Mouse (Mus musculus): ENCODE data around the gene Umodl1. TPM values are rescaled to one million over a fixed set of nuclear protein-coding genes. Genes with fewer than 3 reads are reported as not detected.

Gene Umodl1
- polyA plus RNA-seq, 1 experiment: 0.01 TPM

- Histone ChIP-seq H3K27me3 (ENCODE audit: control insufficient read depth) (no peaks in the 10 kb centered on the region), H3K9me3 (ENCODE audit: control insufficient read depth, low read length) (peaks cover 9% of the 10 kb centered on the region), H3K4me1 (ENCODE audit: control insufficient read depth) (peaks cover 35% of the 10 kb centered on the region), H3K36me3 (ENCODE audit: control insufficient read depth) (peaks cover 6% of the 10 kb centered on the region), H3K4me3 (replicated peaks) (no peak overlapping the region)
- no peak for TF ChIP-seq GATA1 (IDR thresholded peaks at IDR 0.05; ENCODE audit: low read length)
- no peak for TF ChIP-seq TAL1 (IDR thresholded peaks at IDR 0.05; ENCODE audit: low read length)
Measured at GRCm38 (mm10) chr17:31028821-31029370, 74.5 kb downstream of the Umodl1 start.

- Histone ChIP-seq H3K9me3 (ENCODE audit: control insufficient read depth, low read length) (peaks cover 9% of the 10 kb centered on the region), H3K27me3 (ENCODE audit: control insufficient read depth) (no peaks in the 10 kb centered on the region), H3K36me3 (ENCODE audit: control insufficient read depth) (peaks cover 6% of the 10 kb centered on the region), H3K4me1 (ENCODE audit: control insufficient read depth) (peaks cover 35% of the 10 kb centered on the region), H3K4me3 (replicated peaks) (no peak overlapping the region)
- TF ChIP-seq GATA1 (IDR thresholded peaks at IDR 0.05; ENCODE audit: low read length): no peak
- no peak for TF ChIP-seq TAL1 (IDR thresholded peaks at IDR 0.05; ENCODE audit: low read length)
Measured at GRCm38 (mm10) chr17:31029407-31029806, 75.0 kb downstream of the Umodl1 start.

GRCm38 (mm10) chr17:31032341-31032740, 77.9 kb downstream of the Umodl1 start:
- Histone ChIP-seq H3K4me1 (ENCODE audit: control insufficient read depth) (peaks cover 49% of the 10 kb centered on the region), H3K4me3 (replicated peaks) (no peak overlapping the region), H3K9me3 (ENCODE audit: control insufficient read depth, low read length) (peaks cover 9% of the 10 kb centered on the region), H3K27me3 (ENCODE audit: control insufficient read depth) (no peaks in the 10 kb centered on the region), H3K36me3 (ENCODE audit: control insufficient read depth) (peaks cover 6% of the 10 kb centered on the region)
- TF ChIP-seq TAL1 (IDR thresholded peaks at IDR 0.05; ENCODE audit: low read length) (no peak), GATA1 (IDR thresholded peaks at IDR 0.05; ENCODE audit: low read length) (no peak)

GRCm38 (mm10) chr17:31033251-31033650, 78.8 kb downstream of the Umodl1 start:
- Histone ChIP-seq H3K27me3 (ENCODE audit: control insufficient read depth) (no peaks in the 10 kb centered on the region), H3K4me3 (replicated peaks) (peak overlapping the region; percentile 30), H3K4me1 (ENCODE audit: control insufficient read depth) (peaks cover 53% of the 10 kb centered on the region)

GRCm38 (mm10) chr17:31034165-31034564, 79.7 kb downstream of the Umodl1 start:
- peaks cover 6% of the 10 kb centered on the region for H3K36me3 ChIP-seq (ENCODE audit: control insufficient read depth)
- peaks cover 56% of the 10 kb centered on the region for H3K4me1 ChIP-seq (ENCODE audit: control insufficient read depth)
- peak; percentile 63 for TF ChIP-seq TAL1 (IDR thresholded peaks at IDR 0.05; ENCODE audit: low read length)
- TF ChIP-seq GATA1 (IDR thresholded peaks at IDR 0.05; ENCODE audit: low read length): peak; percentile 72
- peaks cover 9% of the 10 kb centered on the region for H3K9me3 ChIP-seq (ENCODE audit: control insufficient read depth, low read length)
- H3K4me3 ChIP-seq (replicated peaks): peak overlapping the region; percentile 7
- no peaks in the 10 kb centered on the region for H3K27me3 ChIP-seq (ENCODE audit: control insufficient read depth)

More at GRCm38 (mm10) chr17:31033251-31033650, 78.8 kb downstream of the Umodl1 start:
- H3K36me3 ChIP-seq (ENCODE audit: control insufficient read depth): peaks cover 6% of the 10 kb centered on the region
- H3K9me3 ChIP-seq (ENCODE audit: control insufficient read depth, low read length): peaks cover 9% of the 10 kb centered on the region
- TF ChIP-seq GATA1 (IDR thresholded peaks at IDR 0.05; ENCODE audit: low read length): no peak
- TF ChIP-seq TAL1 (IDR thresholded peaks at IDR 0.05; ENCODE audit: low read length): no peak

GRCm38 (mm10) chr17:31034674-31035356, 80.4 kb downstream of the Umodl1 start:
- Histone ChIP-seq H3K36me3 (ENCODE audit: control insufficient read depth) (peaks cover 6% of the 10 kb centered on the region), H3K4me3 (replicated peaks) (no peak overlapping the region), H3K9me3 (ENCODE audit: control insufficient read depth, low read length) (peaks cover 9% of the 10 kb centered on the region), H3K4me1 (ENCODE audit: control insufficient read depth) (peaks cover 60% of the 10 kb centered on the region), H3K27me3 (ENCODE audit: control insufficient read depth) (no peaks in the 10 kb centered on the region)
- TF ChIP-seq TAL1 (IDR thresholded peaks at IDR 0.05; ENCODE audit: low read length): no peak
- no peak for TF ChIP-seq GATA1 (IDR thresholded peaks at IDR 0.05; ENCODE audit: low read length)

- TF ChIP-seq TAL1 (IDR thresholded peaks at IDR 0.05; ENCODE audit: low read length): no peak
- no peak for TF ChIP-seq GATA1 (IDR thresholded peaks at IDR 0.05; ENCODE audit: low read length)
- no peak overlapping the region for H3K4me3 ChIP-seq (replicated peaks)
- H3K4me1 ChIP-seq (ENCODE audit: control insufficient read depth): peaks cover 51% of the 10 kb centered on the region
Measured at GRCm38 (mm10) chr17:31036168-31036876, 81.9 kb downstream of the Umodl1 start.

GRCm38 (mm10) chr17:31037331-31037730, 82.9 kb downstream of the Umodl1 start:
- TF ChIP-seq GATA1 (IDR thresholded peaks at IDR 0.05; ENCODE audit: low read length) (no peak), TAL1 (IDR thresholded peaks at IDR 0.05; ENCODE audit: low read length) (no peak)
- peaks cover 2% of the 10 kb centered on the region for H3K9me3 ChIP-seq (ENCODE audit: control insufficient read depth, low read length)
- no peaks in the 10 kb centered on the region for H3K27me3 ChIP-seq (ENCODE audit: control insufficient read depth)
- peaks cover 2% of the 10 kb centered on the region; the same call in 1 of the 2 replicates for H3K36me3 ChIP-seq (ENCODE audit: control insufficient read depth)
- H3K4me1 ChIP-seq (ENCODE audit: control insufficient read depth): peaks cover 51% of the 10 kb centered on the region
- H3K4me3 ChIP-seq (replicated peaks): no peak overlapping the region

More at GRCm38 (mm10) chr17:31036168-31036876, 81.9 kb downstream of the Umodl1 start:
- Histone ChIP-seq H3K9me3 (ENCODE audit: control insufficient read depth, low read length) (peaks cover 8% of the 10 kb centered on the region), H3K27me3 (ENCODE audit: control insufficient read depth) (no peaks in the 10 kb centered on the region), H3K36me3 (ENCODE audit: control insufficient read depth) (peaks cover 6% of the 10 kb centered on the region)

- H3K36me3 ChIP-seq (ENCODE audit: control insufficient read depth): no peaks in the 10 kb centered on the region
- H3K9me3 ChIP-seq (ENCODE audit: control insufficient read depth, low read length): no peaks in the 10 kb centered on the region
- H3K27me3 ChIP-seq (ENCODE audit: control insufficient read depth): no peaks in the 10 kb centered on the region
- H3K4me1 ChIP-seq (ENCODE audit: control insufficient read depth): peaks cover 43% of the 10 kb centered on the region
- H3K4me3 ChIP-seq (replicated peaks): no peak overlapping the region
- TF ChIP-seq GATA1 (IDR thresholded peaks at IDR 0.05; ENCODE audit: low read length) (no peak), TAL1 (IDR thresholded peaks at IDR 0.05; ENCODE audit: low read length) (no peak)
Measured at GRCm38 (mm10) chr17:31038381-31038780, 83.9 kb downstream of the Umodl1 start.
